Mouse (Mus musculus) megakaryocyte, adult 5-6 weeks (primary cell): ENCODE results near the gene Dph3. TPM values are rescaled to one million over a fixed set of nuclear protein-coding genes. Genes with fewer than 3 reads are reported as not detected.
A peak's percentile ranks its signal among the peaks of the same experiment; 100 is the strongest.

Experiments used
- ATAC-seq: 2 replicates; pipeline ENCODE4 v1.8.0; 2016; ENCODE audit warnings: mild to moderate bottlenecking, inconsistent platforms; ENCODE audit not compliant: poor library complexity, severe bottlenecking
- total RNA-seq, 2 experiments: library from RNA; stranded (forward) in 1 of 2; stranded (reverse) in 1 of 2; fragments of 153-499, 151-499 nt in 1 of 2; fragments of 221-1000, 200-1000 nt in 1 of 2; gene quantifications; 2 replicates each; pipeline versions ENCODE4 v1.2.3 to v1.2.4; 2015 to 2017

Gene Dph3
- total RNA-seq, 2 experiments from 2014 or later: 38.8 to 68.8 TPM

DNA sequence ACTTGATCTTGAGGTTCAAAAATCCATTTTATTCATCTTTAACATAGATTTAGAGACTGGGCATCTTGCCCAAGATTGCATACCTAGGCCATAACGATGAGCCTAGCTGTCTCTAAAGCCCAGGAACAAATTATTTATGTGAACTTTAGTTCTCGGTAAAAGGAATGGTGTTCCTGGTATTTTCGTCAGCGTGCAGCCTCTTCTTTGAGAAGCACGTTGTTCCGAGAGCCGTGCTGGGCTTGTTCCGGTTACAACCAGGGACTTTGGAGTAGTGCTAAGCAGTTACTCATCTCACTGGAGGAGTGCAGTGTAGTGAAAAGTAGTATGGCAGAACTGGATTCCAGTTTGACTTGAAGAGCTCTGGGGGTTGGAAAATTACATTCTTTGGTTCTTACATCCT, 697 bp upstream of the Dph3 start:
- ATAC-seq: no peak

- peak; percentile 83 for ATAC-seq
Observed at GRCm38 (mm10) chr14:32084761-32085485, 606 bp downstream of the Dph3 start, which contains the start of gene Oxnad1. Gene Oxnad1, plus strand, starts transcription at chr14:32085374.

GRCm38 (mm10) chr14:32083466-32083865, 2.1 kb downstream of the Dph3 start:
- ATAC-seq: no peak

DNA sequence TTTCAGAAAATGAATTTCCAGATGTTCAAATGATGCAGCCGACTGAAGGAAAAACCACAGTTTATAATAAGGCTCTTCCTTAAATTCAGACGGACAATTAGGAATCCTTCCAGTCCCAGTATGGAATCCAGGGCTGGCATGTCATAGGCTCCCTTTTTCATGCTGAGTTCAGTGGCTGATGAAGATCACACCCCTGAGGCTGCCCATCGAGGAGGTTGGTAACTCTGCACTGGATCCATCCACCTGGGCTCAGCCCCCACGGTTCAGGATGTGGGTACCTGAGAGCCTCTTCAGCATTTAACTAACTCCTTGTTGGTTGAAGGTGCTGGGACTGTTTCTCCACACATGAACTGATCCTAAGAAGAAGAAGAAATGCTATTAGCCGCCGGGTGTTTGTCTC, 2.6 kb downstream of the Dph3 start:
- no peak for ATAC-seq

- ATAC-seq: no peak
Observed at GRCm38 (mm10) chr14:32081026-32081425, 4.5 kb downstream of the Dph3 start.

DNA sequence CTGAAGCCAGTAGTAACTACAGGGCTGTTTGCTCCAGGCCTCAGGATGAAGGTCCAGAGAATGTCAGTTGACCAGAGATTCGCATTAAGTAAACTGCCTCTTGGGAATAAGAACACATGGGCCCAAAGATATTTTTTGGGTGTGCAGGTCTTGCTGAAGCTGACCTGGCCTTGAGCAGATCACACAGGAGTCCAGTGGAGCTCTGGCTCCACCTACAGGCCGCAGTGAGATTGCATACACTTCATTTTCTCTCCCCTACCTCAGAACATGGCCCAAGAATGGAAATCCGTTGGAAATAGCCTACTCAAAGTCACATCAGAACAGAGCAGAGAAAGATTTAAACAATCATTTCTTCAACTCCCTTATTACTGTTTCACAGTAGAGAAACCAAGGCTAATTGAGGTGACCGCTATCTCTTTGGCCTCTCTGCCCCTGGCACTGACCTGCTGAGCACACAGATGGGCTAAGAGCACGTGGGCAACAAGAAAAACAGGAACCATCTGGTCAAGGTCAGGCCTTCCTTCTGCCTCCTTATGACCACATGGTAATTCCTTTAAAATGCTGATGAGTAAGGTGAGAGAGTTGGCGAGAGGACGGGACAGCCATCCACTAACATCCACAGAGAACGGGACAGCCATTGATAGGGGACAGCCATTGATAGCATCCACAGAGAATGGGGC, 8.5 kb downstream of the Dph3 start:
- ATAC-seq: peak; percentile 92

- ATAC-seq: no peak
Observed at GRCm38 (mm10) chr14:32073901-32074300, 11.6 kb downstream of the Dph3 start.

GRCm38 (mm10) chr14:32073211-32073685, 12.3 kb downstream of the Dph3 start:
- no peak for ATAC-seq

- no peak for ATAC-seq
Observed at GRCm38 (mm10) chr14:32072807-32073206, 12.7 kb downstream of the Dph3 start.

GRCm38 (mm10) chr14:32061398-32061797, 24.1 kb downstream of the Dph3 start:
- ATAC-seq: no peak

- ATAC-seq: no peak
Observed at GRCm38 (mm10) chr14:32057664-32058063, 27.9 kb downstream of the Dph3 start.

DNA sequence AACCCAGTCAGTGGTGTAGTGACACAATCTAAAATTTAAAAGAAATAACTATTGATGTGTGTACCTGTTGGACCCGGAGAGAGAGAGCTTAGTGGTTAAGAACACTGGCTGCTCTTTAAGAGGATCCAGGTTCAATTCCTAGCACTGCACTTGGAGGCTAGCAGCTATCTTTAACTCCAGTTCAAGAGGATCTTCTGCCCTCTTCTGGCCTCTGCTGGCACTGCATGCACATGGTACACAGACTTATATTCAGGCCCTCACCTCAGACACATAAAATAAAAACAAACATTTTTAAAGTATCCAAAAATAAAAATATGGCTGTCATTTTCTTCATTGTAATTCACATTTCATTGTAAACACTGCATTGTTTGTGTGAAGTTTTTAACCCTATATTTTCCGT, 28.9 kb downstream of the Dph3 start:
- no peak for ATAC-seq

DNA sequence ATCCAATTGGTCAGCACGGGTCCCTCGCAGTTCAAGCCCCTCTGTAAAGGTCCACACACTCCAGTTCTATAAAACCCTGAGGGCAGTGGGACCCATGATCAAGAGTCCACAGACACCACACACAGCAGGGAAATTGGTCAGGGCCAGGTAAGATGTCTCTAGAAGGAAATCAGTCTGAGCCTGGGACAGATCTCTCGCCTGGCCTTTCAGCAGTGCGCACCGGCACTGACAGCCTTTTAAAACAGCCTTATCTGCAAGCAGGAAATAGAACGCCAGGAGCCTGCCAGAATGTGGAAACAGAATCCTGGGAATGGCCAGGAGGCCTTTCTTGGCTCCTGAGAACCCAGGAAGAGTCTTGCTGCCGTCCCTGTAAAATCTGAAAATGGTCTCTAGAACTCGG, 29.7 kb downstream of the Dph3 start:
- no peak for ATAC-seq

- ATAC-seq: no peak
Observed at GRCm38 (mm10) chr14:32054788-32055187, 30.7 kb downstream of the Dph3 start.

DNA sequence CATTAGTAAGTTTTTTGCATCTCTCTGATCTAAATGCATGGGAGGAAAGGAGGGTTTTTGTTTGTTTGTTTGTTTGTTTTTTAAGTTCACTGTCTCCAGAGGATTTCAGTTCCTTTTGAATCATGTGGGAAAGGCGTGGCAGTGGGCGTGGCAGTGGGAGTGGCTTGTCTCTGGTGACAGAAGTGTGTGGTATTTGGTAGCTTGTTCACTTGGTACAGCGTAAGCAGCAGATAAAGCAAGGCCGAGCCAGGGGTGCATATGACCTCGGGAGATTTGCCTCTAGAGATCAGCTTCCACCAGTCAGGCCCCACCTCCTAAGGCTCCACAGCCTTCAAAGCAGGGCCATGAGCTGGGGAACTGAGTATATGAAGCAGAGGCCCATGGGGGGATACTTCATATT, 31.6 kb downstream of the Dph3 start:
- ATAC-seq: no peak

- ATAC-seq: no peak
Observed at GRCm38 (mm10) chr14:32050171-32050570, 35.4 kb downstream of the Dph3 start.

- no peak for ATAC-seq
Observed at GRCm38 (mm10) chr14:32046357-32046756, 39.2 kb downstream of the Dph3 start.

GRCm38 (mm10) chr14:32042108-32042507, 43.4 kb downstream of the Dph3 start:
- ATAC-seq: no peak

DNA sequence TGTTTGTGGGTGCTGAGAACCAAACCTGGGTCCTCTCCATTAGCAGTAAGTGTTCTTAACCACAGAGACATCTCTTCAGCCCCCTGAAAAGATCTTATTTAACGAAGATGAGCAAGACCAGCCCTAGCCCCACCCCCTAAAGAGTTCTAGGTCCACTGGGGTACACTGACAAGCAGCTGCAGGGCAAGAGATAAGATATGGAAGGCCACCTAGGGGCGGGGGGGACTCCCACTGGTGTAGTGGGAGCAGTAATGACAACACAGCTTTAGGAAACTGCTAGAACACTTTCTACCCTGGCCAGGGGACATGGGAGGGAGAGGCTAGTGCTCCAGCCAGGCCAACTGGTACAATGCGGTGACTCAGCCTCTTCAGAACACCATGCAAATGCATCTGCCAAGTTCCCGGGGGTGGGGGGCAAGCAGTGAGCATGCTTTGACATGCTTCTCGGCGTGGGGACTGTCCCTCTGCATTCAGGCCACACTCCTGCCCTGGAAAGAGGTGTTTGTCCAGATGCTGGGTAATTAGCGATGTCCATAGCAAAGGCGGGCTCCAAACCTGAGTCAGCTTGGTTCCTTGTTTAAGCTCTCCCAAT, 47.8 kb downstream of the Dph3 start:
- no peak for ATAC-seq

- no peak for ATAC-seq
Observed at GRCm38 (mm10) chr14:32036482-32036881, 49.0 kb downstream of the Dph3 start.

GRCm38 (mm10) chr14:32032522-32032921, 53.0 kb downstream of the Dph3 start:
- ATAC-seq: no peak
